Mouse (Mus musculus): Measurements from ENCODE around the gene 2310011J03Rik.

The 2310011J03Rik gene

GRCm38 (mm10) chr10:80293325-80293724 is 27.0 kb downstream of the 2310011J03Rik start:
- DNase-seq (ENCODE audit: low read depth, low spot score): no peak

- peak; percentile 96 for DNase-seq (ENCODE audit: low read depth, low spot score)
Observed at GRCm38 (mm10) chr10:80292251-80293146, 27.8 kb downstream of the 2310011J03Rik start, which contains the start of gene Rps15. Rps15 (plus strand) TSS chr10:80292453.

- DNase-seq (ENCODE audit: low read depth, low spot score): no peak
Observed at GRCm38 (mm10) chr10:80288657-80289056, 31.7 kb downstream of the 2310011J03Rik start.

- no peak for DNase-seq (ENCODE audit: low read depth, low spot score)
Observed at GRCm38 (mm10) chr10:80288097-80288496, 32.2 kb downstream of the 2310011J03Rik start.

GRCm38 (mm10) chr10:80285222-80286070 is 34.9 kb downstream of the 2310011J03Rik start:
- no peak for DNase-seq (ENCODE audit: low read depth, low spot score)

GRCm38 (mm10) chr10:80282481-80283441 is 37.6 kb downstream of the 2310011J03Rik start:
- DNase-seq (ENCODE audit: low read depth, low spot score): no peak

- no peak for DNase-seq (ENCODE audit: low read depth, low spot score)
Observed at GRCm38 (mm10) chr10:80281921-80282371, 38.4 kb downstream of the 2310011J03Rik start.

- DNase-seq (ENCODE audit: low read depth, low spot score): no peak
Observed at GRCm38 (mm10) chr10:80281304-80281703, 39.0 kb downstream of the 2310011J03Rik start.

- no peak for DNase-seq (ENCODE audit: low read depth, low spot score)
Observed at GRCm38 (mm10) chr10:80279273-80279672, 41.1 kb downstream of the 2310011J03Rik start.

- DNase-seq (ENCODE audit: low read depth, low spot score): no peak
Observed at GRCm38 (mm10) chr10:80278390-80278789, 41.9 kb downstream of the 2310011J03Rik start.

GRCm38 (mm10) chr10:80276238-80276637 is 44.1 kb downstream of the 2310011J03Rik start:
- no peak for DNase-seq (ENCODE audit: low read depth, low spot score)

- DNase-seq (ENCODE audit: low read depth, low spot score): no peak
Observed at GRCm38 (mm10) chr10:80273847-80274246, 46.5 kb downstream of the 2310011J03Rik start.

GRCm38 (mm10) chr10:80271870-80272585 is 48.3 kb downstream of the 2310011J03Rik start:
- no peak for DNase-seq (ENCODE audit: low read depth, low spot score)

GRCm38 (mm10) chr10:80271186-80271843 is 49.0 kb downstream of the 2310011J03Rik start:
- no peak for DNase-seq (ENCODE audit: low read depth, low spot score)

- DNase-seq (ENCODE audit: low read depth, low spot score): no peak
Observed at GRCm38 (mm10) chr10:80270734-80271181, 49.6 kb downstream of the 2310011J03Rik start.

GRCm38 (mm10) chr10:80270099-80270498 is 50.2 kb downstream of the 2310011J03Rik start:
- DNase-seq (ENCODE audit: low read depth, low spot score): no peak
